ENCODE assay signal across 23 mouse cellular contexts in genomic region chr13:18063677-18064076, GRCm38 (mm10).
DNase-seq lines count a peak whose midpoint lies in the region; ATAC-seq lines count a peak whose summit lies in the region.
"Had no signal": no experiment of that assay in that cellular context is flagged by ENCODE, and none has a peak within 500 bp of the region (broad histone marks: within the 10 kb centered on the region; RNA-seq: fewer than 3 reads in every experiment).

No protein-coding gene starts in this region.

- H3K9ac ChIP-seq in intestine, embryonic 14.5 days (ENCODE audit: low read length), result no peak overlapping the region
- no peak overlapping the region for H3K9ac ChIP-seq in stomach, embryonic 15.5 days
- H3K9ac ChIP-seq: embryonic facial prominence, embryonic 12.5 days; forebrain, embryonic 12.5 days; hindbrain, embryonic 14.5 days had no signal

- H3K27me3 ChIP-seq in intestine, embryonic 14.5 days (replicated peaks; ENCODE audit: control insufficient read depth, insufficient read depth, low read length), result no peaks in the 10 kb centered on the region
- no peaks in the 10 kb centered on the region for H3K27me3 ChIP-seq in stomach, embryonic 15.5 days (replicated peaks)
- H3K27me3 ChIP-seq: embryonic facial prominence, embryonic 12.5 days; forebrain, embryonic 12.5 days had no signal

- H3K4me1 ChIP-seq in intestine, embryonic 14.5 days (replicated peaks; ENCODE audit: control insufficient read depth, insufficient read depth, low read length), result no peaks in the 10 kb centered on the region
- H3K4me1 ChIP-seq in stomach, embryonic 15.5 days, result no peaks in the 10 kb centered on the region
- H3K4me1 ChIP-seq: embryonic facial prominence, embryonic 12.5 days; hindbrain, embryonic 10.5 days had no signal

- no peaks in the 10 kb centered on the region for H3K9me3 ChIP-seq in intestine, embryonic 14.5 days (ENCODE audit: control insufficient read depth, low read length)
- H3K9me3 ChIP-seq in stomach, embryonic 15.5 days, result no peaks in the 10 kb centered on the region
- H3K9me3 ChIP-seq: embryonic facial prominence, embryonic 12.5 days; forebrain, embryonic 12.5 days; G1E; hindbrain, embryonic 10.5 days had no signal

- no peaks in the 10 kb centered on the region for H3K36me3 ChIP-seq in intestine, embryonic 14.5 days (ENCODE audit: control insufficient read depth, insufficient read depth, low read length)
- H3K36me3 ChIP-seq in stomach, embryonic 15.5 days, result no peaks in the 10 kb centered on the region
- H3K36me3 ChIP-seq: embryonic facial prominence, embryonic 12.5 days; forebrain, embryonic 12.5 days; G1E; hindbrain, embryonic 10.5 days had no signal

- H3K4me3 ChIP-seq in intestine, embryonic 14.5 days (ENCODE audit: low read depth, low read length), result no peak overlapping the region
- H3K4me3 ChIP-seq in stomach, embryonic 15.5 days (replicated peaks), result no peak overlapping the region
- H3K4me3 ChIP-seq: embryonic facial prominence, embryonic 12.5 days; forebrain, embryonic 12.5 days; hindbrain, embryonic 10.5 days had no signal

- DNase-seq in heart, adult 18-20 months, result peak; percentile 4 to 12
- DNase-seq in heart, postnatal 36 days, result no peak
- DNase-seq in heart, postnatal 10 days, result peak; percentile 4 to 7
- DNase-seq in heart, postnatal 14 days, result no peak
- DNase-seq in intestine, embryonic 14.5 days (ENCODE audit: low spot score), result no peak
- DNase-seq: adrenal gland, adult 8-10 months; adrenal gland, postnatal 36 days; B cell, adult 2 months; cerebellum, adult 8-10 months; cerebellum, postnatal 14 days; embryo, embryonic 11 days; gastrocnemius, postnatal 10 days; kidney, adult 18-20 months had no signal

- no peak overlapping the region for H3K27ac ChIP-seq in intestine, embryonic 14.5 days (ENCODE audit: low read depth)
- H3K27ac ChIP-seq in stomach, embryonic 15.5 days, result no peak overlapping the region
- H3K27ac ChIP-seq: embryonic facial prominence, embryonic 12.5 days; forebrain, embryonic 12.5 days; hindbrain, embryonic 10.5 days; hindbrain, embryonic 14.5 days had no signal

- no peak overlapping the region for H3K4me2 ChIP-seq in intestine, embryonic 14.5 days (ENCODE audit: low read length)
- H3K4me2 ChIP-seq in stomach, embryonic 15.5 days, result no peak overlapping the region
- H3K4me2 ChIP-seq: embryonic facial prominence, embryonic 12.5 days; forebrain, embryonic 12.5 days; heart, embryonic 11.5 days; hindbrain, embryonic 14.5 days had no signal

- 79% methylated on average over 8 of the region's 8 CpGs for WGBS in intestine, embryonic 14.5 days
- WGBS in stomach, embryonic 15.5 days, result 75% methylated on average over 8 of the region's 8 CpGs

- ATAC-seq in intestine, embryonic 14.5 days (replicated peaks; ENCODE audit: low FRiP score, low TSS enrichment, low read depth), result 0 out of 2 replicates have a peak, but pooled peaks have one; percentile 8
- ATAC-seq in stomach, embryonic 15.5 days (ENCODE audit: insufficient read depth, low FRiP score, low read depth), result 0 out of 2 replicates have a peak, but pooled peaks have one; percentile 18
- ATAC-seq in erythroid progenitor cell, adult 5-6 weeks (replicated peaks; ENCODE audit: low FRiP score, poor library complexity, severe bottlenecking), result no peak
- ATAC-seq: CD4-positive, CD25-positive, alpha-beta regulatory T cell, adult 4 months; forebrain, embryonic 16.5 days had no signal

- intact Hi-C loops in heart, postnatal 36 days (cut with DNase I), result no loop called here
- intact Hi-C loops in heart, postnatal 10 days (cut with DNase I), result no loop called here
- intact Hi-C loops in heart, postnatal 14 days (cut with DNase I), result loop anchor here (5.0 to 10.0 kb wide), 2 partner anchors 59 to 641 kb away; no protein-coding TSS in a partner anchor

Comparison
In these comparisons a context has a peak if more than half of its experiments do, and no peak if none do; other contexts are left out.
1. DNase-seq: peak in heart, adult 18-20 months (2 of 2) and heart, postnatal 10 days (2 of 2); none in heart, postnatal 36 days (0 of 2), heart, postnatal 14 days (0 of 2) and intestine, embryonic 14.5 days (single experiment).